Mouse (Mus musculus) liver, adult 2 months (tissue): Measurements from ENCODE around the gene Rab40b. TPM values are rescaled to one million over a fixed set of nuclear protein-coding genes. Genes with fewer than 3 reads are reported as not detected.

Experiments
- DNase-seq: peaks from one replicate; pipeline ENCODE4 v3.0.0-alpha.2; 2011; ENCODE audit warnings: low read depth, low spot score; ENCODE audit errors: extremely low read depth
- H3K27ac ChIP-seq: fragments of 200-500 bp; replicated peaks from 2 replicates; pipeline ENCODE4 v1.5.1; 2012; ENCODE audit warnings: low read depth, mild to moderate bottlenecking, control low read depth, inconsistent platforms, low read length; ENCODE audit not compliant: insufficient read depth
- H3K27me3 ChIP-seq: fragments of 200-500 bp; 2 replicates; pipeline ENCODE4 v1.6.1; 2012; ENCODE audit warnings: mild to moderate bottlenecking, moderate library complexity, low read length, inconsistent platforms; ENCODE audit not compliant: control insufficient read depth, insufficient read depth
- H3K36me3 ChIP-seq: fragments of 200-500 bp; 2 replicates; pipeline ENCODE4 v1.6.1; 2012; ENCODE audit warnings: low read length, inconsistent platforms; ENCODE audit not compliant: control insufficient read depth, insufficient read depth
- H3K4me1 ChIP-seq: fragments of 200-500 bp; 2 replicates; pipeline ENCODE4 v1.6.1; 2011; ENCODE audit warnings: low read length; ENCODE audit not compliant: control insufficient read depth, insufficient read depth
- H3K4me3 ChIP-seq: fragments of 200-500 bp; 2 replicates; pipeline ENCODE4 v1.5.1; 2011; ENCODE audit warnings: low read depth, mild to moderate bottlenecking, control low read depth, low read length, moderate library complexity; ENCODE audit not compliant: insufficient read depth
- H3K79me2 ChIP-seq: fragments of 200-500 bp; 2 replicates; pipeline ENCODE4 v1.6.1; 2012; ENCODE audit warnings: inconsistent platforms, mild to moderate bottlenecking, low read length, moderate library complexity; ENCODE audit not compliant: control insufficient read depth, insufficient read depth
- H3K9ac ChIP-seq: fragments of 200-500 bp; 2 replicates; pipeline ENCODE4 v1.6.1; 2012; ENCODE audit warnings: low read depth, mild to moderate bottlenecking, control low read depth, inconsistent platforms, low read length
- CTCF ChIP-seq: fragments of 200-500 bp; IDR thresholded peaks from 2 replicates; pipeline ENCODE4 v1.5.1; 2011; ENCODE audit warnings: low read depth, low read length, control low read depth
- POLR2A ChIP-seq: fragments of 200-500 bp; IDR thresholded peaks from 2 replicates; pipeline ENCODE4 v1.6.1; 2011; ENCODE audit warnings: low read length, control low read depth; ENCODE audit not compliant: insufficient read depth; ENCODE audit errors: extremely low read depth
- WGBS: fragments of 180-500 bp; shearing (Covaris S2); methylation state at CpG from one replicate; pipeline ENCODE4 v1.1.7; 2018; 5-methylcytosine and 5-hydroxymethylcytosine counted together
- polyA plus RNA-seq: library from polyadenylated mRNA; depleted of rRNA; stranded (reverse); fragments of >200 nt; gene quantifications from 2 replicates; pipeline ENCODE4 v1.2.3, GENCODE M21; 2012
- total RNA-seq: library from RNA; depleted of rRNA; stranded (reverse); fragments of >200 nt; gene quantifications from 2 replicates; pipeline ENCODE4 v1.2.3, GENCODE M21; 2014

Gene Rab40b
- total and polyA plus RNA-seq, 2 experiments, result 0.57 to 0.74 TPM

GRCm38 (mm10) chr11:121407366-121408155 lies 19.5 kb upstream of the Rab40b start:
- no peak for TF ChIP-seq CTCF
- no peak overlapping the region for H3K27ac ChIP-seq
- no peak overlapping the region for H3K9ac ChIP-seq
- no peaks in the 10 kb centered on the region for H3K79me2 ChIP-seq
- H3K36me3 ChIP-seq, result no peaks in the 10 kb centered on the region
- no peak for DNase-seq
- no peak overlapping the region for H3K4me3 ChIP-seq
- no peaks in the 10 kb centered on the region for H3K4me1 ChIP-seq
- H3K27me3 ChIP-seq, result no peaks in the 10 kb centered on the region
- 77% methylated on average over 3 of the region's 3 CpGs for WGBS

DNA sequence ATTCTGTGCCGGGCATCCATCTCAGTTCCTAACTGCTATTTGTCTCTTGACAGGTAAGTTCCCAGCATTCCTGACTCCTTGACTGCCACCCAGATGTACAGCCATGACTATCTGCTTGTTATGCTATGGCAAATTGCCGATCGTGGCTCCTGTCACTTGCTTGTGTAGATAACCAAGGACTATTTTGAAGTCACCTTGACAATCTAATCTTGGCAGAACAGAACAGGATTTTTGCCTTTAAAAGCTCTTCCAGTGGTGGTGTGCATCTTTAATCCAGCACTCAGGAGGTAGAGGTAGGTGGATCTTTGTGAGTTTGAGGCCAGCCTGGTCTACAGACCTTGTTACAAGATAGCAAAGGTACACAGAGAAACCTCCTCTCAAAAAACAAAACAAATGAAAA lies 4.4 kb upstream of the Rab40b start:
- Histone ChIP-seq H3K79me2 (no peaks in the 10 kb centered on the region), H3K9ac (no peak overlapping the region), H3K4me3 (no peak overlapping the region), H3K36me3 (no peaks in the 10 kb centered on the region), H3K4me1 (peaks cover 6% of the 10 kb centered on the region; the same call in 1 of the 2 replicates), H3K27ac (no peak overlapping the region), H3K27me3 (no peaks in the 10 kb centered on the region)
- DNase-seq, result no peak
- TF ChIP-seq CTCF, result no peak
- no peak for TF ChIP-seq POLR2A
- 86% methylated on average over 3 of the region's 3 CpGs for WGBS

DNA sequence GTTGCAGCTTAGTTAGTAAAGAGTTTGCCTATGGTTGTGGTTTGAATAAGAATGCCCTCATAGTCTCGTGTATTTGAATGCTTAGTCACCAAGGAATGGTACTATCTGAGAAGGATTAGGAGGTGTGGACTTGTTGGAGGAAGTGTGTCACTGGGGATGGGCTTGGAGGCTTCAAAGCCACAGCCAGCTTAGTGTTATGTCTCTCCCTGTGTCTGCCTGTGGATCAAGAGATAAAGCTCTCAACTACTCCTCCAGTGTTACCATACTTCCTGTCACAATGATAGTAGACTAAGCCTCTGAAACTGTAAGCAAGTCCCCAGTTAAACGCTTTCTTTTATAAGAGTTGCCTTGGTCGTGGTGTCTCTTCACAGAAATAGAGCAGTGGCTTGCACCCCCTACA lies 2.7 kb upstream of the Rab40b start:
- H3K9ac ChIP-seq, result no peak overlapping the region
- no peak overlapping the region for H3K27ac ChIP-seq
- H3K27me3 ChIP-seq, result no peaks in the 10 kb centered on the region
- DNase-seq, result no peak
- H3K79me2 ChIP-seq, result no peaks in the 10 kb centered on the region
- H3K4me3 ChIP-seq, result no peak overlapping the region
- no peak for TF ChIP-seq CTCF
- TF ChIP-seq POLR2A, result no peak
- WGBS, result 66% methylated on average over 3 of the region's 3 CpGs
- peaks cover 8% of the 10 kb centered on the region; the same call in 1 of the 2 replicates for H3K4me1 ChIP-seq
- H3K36me3 ChIP-seq, result no peaks in the 10 kb centered on the region

DNA sequence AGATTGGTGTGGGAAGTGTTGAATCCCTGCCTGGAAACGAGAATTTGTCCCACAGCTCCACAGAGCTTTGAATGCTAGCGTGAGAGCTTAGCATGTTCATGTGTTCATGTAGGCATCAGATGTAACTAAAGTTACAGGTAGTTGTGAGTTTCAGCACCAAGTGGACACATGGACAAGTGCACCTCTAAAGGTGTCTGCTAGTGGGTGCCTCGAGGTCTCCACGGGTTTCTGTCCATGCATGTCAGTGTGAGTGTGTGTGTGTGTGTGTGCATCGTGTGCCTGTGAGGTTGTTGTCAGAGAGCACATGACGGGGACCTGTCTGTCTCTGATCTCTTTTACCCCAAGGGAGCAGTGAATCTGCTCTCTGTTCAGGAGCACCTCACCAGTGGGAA lies 499 bp upstream of the Rab40b start:
- H3K4me3 ChIP-seq, result no peak overlapping the region
- no peaks in the 10 kb centered on the region for H3K36me3 ChIP-seq
- TF ChIP-seq CTCF (no peak), POLR2A (no peak)
- peaks cover 8% of the 10 kb centered on the region; the same call in 1 of the 2 replicates for H3K4me1 ChIP-seq
- no peaks in the 10 kb centered on the region for H3K79me2 ChIP-seq
- no peaks in the 10 kb centered on the region for H3K27me3 ChIP-seq
- no peak for DNase-seq
- H3K27ac ChIP-seq, result no peak overlapping the region
- 7% methylated on average over 6 of the region's 6 CpGs for WGBS
- peak overlapping the region; percentile 9; the same call in 1 of the 2 replicates for H3K9ac ChIP-seq

DNA sequence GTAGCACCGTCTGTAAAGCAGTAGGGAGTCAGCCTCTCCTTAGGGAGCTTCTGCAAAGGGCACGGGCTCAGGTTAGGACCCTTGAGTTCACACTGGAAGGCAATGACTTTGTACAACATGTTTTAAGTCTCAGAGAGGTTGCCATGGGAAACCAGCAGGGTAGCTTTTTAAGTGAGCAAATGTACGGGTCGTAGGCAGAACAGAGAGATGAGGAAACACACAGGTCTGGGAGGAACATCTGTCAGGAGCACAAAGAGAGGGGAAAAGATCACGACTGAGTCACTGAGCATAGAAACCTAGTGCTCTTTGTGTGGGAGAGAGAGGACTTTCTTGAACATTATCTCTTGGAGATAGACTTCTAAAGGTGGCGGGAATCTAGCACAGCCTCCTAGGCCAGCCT lies 7.8 kb downstream of the Rab40b start:
- Histone ChIP-seq H3K36me3 (no peaks in the 10 kb centered on the region), H3K9ac (no peak overlapping the region), H3K27me3 (no peaks in the 10 kb centered on the region), H3K4me3 (no peak overlapping the region), H3K79me2 (no peaks in the 10 kb centered on the region), H3K4me1 (no peaks in the 10 kb centered on the region), H3K27ac (no peak overlapping the region)
- 69% methylated on average over 6 of the region's 6 CpGs for WGBS
- no peak for DNase-seq
- TF ChIP-seq CTCF (no peak), POLR2A (no peak)

GRCm38 (mm10) chr11:121378644-121379043 lies 9.4 kb downstream of the Rab40b start:
- Histone ChIP-seq H3K27me3 (no peaks in the 10 kb centered on the region), H3K27ac (no peak overlapping the region), H3K9ac (no peak overlapping the region), H3K4me3 (no peak overlapping the region), H3K36me3 (no peaks in the 10 kb centered on the region), H3K4me1 (no peaks in the 10 kb centered on the region), H3K79me2 (no peaks in the 10 kb centered on the region)
- DNase-seq, result no peak
- TF ChIP-seq POLR2A, result no peak
- TF ChIP-seq CTCF, result no peak
